Mouse (Mus musculus) gastrocnemius, adult 2 months (tissue): ENCODE data around the gene Gnat1. TPM values are rescaled to one million over a fixed set of nuclear protein-coding genes. Genes with fewer than 3 reads are reported as not detected.

Source experiments
- DNase-seq: peaks from one replicate; pipeline ENCODE4 v3.0.0; 2022
- H3K27ac ChIP-seq: fragments of 200-600 bp; 2 replicates; pipeline ENCODE4 v1.8.1; 2022; ENCODE audit warnings: mild to moderate bottlenecking
- H3K4me3 ChIP-seq: fragments of 200-600 bp; 2 replicates; pipeline ENCODE4 v1.8.1; 2022; ENCODE audit warnings: mild to moderate bottlenecking, moderate library complexity
- CTCF ChIP-seq: fragments of 200-600 bp; IDR thresholded peaks from 2 replicates; pipeline ENCODE4 v1.8.1; 2022; ENCODE audit warnings: antibody characterized with exemption, mild to moderate bottlenecking, moderate library complexity
- intact Hi-C: fragments of 180-260 bp; cut with DNase I; formaldehyde crosslinking; loops from one replicate; pipeline ENCODE4 v1.15.1; 2025
- total RNA-seq, 2 experiments: library from RNA; stranded (reverse); gene quantifications; 2 replicates each; pipeline ENCODE4 v1.2.3; 2021

Gene Gnat1
- total RNA-seq, 2 experiments from 2014 or later, result not detected

- DNase-seq, result no peak
- Histone ChIP-seq H3K27ac (no peak overlapping the region), H3K4me3 (peak overlapping the region; percentile 36)
- intact Hi-C loops, result no loop called here
- TF ChIP-seq CTCF, result no peak
These were observed 16.0 kb downstream of the Gnat1 start for GRCm38 (mm10) chr9:107663525-107663924.

- TF ChIP-seq CTCF, result no peak
- intact Hi-C loops, result no loop called here
- no peak for DNase-seq
- Histone ChIP-seq H3K4me3 (peak overlapping the region; percentile 21; the same call in 1 of the 2 replicates), H3K27ac (no peak overlapping the region; the same call in 1 of the 2 replicates)
These were observed 17.2 kb downstream of the Gnat1 start for GRCm38 (mm10) chr9:107662342-107662741.

DNA sequence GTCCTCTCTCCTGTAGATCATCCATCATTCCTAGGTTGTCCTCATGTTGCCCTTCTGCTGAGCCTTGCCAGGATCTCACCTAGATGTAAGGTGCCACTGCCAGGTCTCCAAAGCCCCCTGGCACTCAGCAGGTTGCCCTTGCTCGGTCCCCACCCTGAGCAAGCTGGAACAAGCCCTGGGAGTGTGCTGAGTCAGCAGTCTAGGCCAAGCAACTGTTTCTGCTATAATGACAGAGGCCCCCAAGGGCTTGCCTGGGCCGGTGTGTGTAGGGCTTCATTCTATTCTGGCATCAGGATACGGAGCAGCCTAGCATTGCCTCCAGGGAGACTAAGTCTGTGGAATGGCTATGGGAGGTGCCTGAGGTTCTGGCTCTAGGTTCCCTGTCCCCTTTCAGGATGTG, 18.7 kb downstream of the Gnat1 start:
- intact Hi-C loops, result no loop called here
- peak overlapping the region; percentile 12; the same call in 1 of the 2 replicates for H3K27ac ChIP-seq
- no peak for DNase-seq
- H3K4me3 ChIP-seq, result no peak overlapping the region
- no peak for TF ChIP-seq CTCF

DNA sequence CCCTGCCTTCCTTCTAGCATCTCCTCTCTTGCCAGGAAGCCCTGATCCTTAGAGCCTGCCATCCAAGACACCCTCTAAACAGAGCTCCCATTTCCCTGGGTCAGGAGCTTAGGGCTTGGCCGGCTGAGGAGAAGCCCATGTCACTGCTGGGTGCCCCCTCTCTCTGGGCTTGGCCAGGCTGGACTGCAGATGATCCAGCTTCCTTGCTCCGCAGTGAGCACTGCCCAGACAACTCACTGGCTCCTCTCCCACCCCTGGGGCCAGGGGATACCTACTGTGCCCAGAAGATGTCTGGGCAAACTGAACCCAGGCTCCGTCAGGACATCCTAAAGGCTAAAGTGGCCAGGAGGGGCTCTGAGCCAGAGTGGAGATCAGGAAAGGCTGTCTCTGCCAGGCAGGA, 19.6 kb downstream of the Gnat1 start:
- no peak for DNase-seq
- TF ChIP-seq CTCF, result no peak

GRCm38 (mm10) chr9:107659551-107659950, 20.0 kb downstream of the Gnat1 start:
- intact Hi-C loops, result no loop called here

More for the DNA sequence above, 19.6 kb downstream of the Gnat1 start:
- H3K27ac ChIP-seq, result 0 out of 2 replicates have a peak overlapping the region, but pooled peaks have one; percentile 24
- no peak overlapping the region for H3K4me3 ChIP-seq
- intact Hi-C loops, result no loop called here

GRCm38 (mm10) chr9:107658096-107658495, 21.4 kb downstream of the Gnat1 start:
- Histone ChIP-seq H3K4me3 (no peak overlapping the region), H3K27ac (no peak overlapping the region)
- TF ChIP-seq CTCF, result no peak
- no peak for DNase-seq
- intact Hi-C loops, result no loop called here

More at GRCm38 (mm10) chr9:107659551-107659950, 20.0 kb downstream of the Gnat1 start:
- no peak for TF ChIP-seq CTCF
- Histone ChIP-seq H3K27ac (0 out of 2 replicates have a peak overlapping the region, but pooled peaks have one; percentile 24), H3K4me3 (no peak overlapping the region)
- DNase-seq, result no peak

DNA sequence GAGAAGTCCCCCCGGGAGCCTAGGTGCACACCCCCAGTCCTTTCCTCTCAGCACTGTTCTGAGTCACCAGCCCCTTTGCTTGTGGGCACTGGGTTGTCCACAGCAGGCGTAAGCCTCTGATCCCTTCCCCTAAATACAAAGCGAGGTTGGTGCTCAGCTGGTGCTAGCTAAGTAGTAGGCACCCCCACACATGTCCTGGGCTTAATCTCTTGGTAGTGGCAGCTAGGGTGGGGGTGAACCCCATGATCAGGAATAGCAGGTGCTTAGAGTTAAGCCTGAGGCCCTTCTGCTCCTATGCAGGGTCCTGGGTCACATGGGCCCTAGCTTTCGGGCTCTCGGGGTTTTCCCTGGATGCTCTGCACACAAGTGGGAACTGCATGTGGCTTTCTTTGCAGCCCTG, 22.4 kb downstream of the Gnat1 start:
- H3K27ac ChIP-seq, result no peak overlapping the region
- DNase-seq, result no peak
- no peak for TF ChIP-seq CTCF
- intact Hi-C loops, result no loop called here
- H3K4me3 ChIP-seq, result no peak overlapping the region

- H3K27ac ChIP-seq, result no peak overlapping the region
These were observed 24.9 kb downstream of the Gnat1 start for GRCm38 (mm10) chr9:107654585-107654984.

DNA sequence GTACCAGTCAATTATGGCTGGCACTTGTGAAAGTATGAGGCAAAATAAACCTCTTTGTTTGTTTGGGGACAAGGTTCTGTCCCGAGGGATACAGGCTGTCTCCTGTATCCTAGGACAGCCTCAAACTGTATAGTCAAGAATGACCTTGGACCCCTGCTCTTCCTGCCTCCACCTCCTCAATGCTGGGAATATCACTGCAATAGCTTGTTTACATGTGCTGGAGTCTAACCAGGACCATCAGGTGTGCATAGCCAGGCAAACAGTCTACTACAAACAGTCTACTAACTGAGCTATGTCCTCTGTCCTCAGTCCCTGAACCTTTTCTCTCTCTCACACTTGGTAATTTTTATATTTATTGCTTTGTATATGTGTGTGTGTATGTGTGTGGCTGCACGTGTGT, 26.0 kb downstream of the Gnat1 start:
- intact Hi-C loops, result no loop called here
- DNase-seq, result no peak
- H3K27ac ChIP-seq, result no peak overlapping the region

More at GRCm38 (mm10) chr9:107654585-107654984, 24.9 kb downstream of the Gnat1 start:
- H3K4me3 ChIP-seq, result no peak overlapping the region
- intact Hi-C loops, result no loop called here
- TF ChIP-seq CTCF, result no peak
- DNase-seq, result no peak

GRCm38 (mm10) chr9:107650708-107651481, 28.6 kb downstream of the Gnat1 start:
- Histone ChIP-seq H3K27ac (no peak overlapping the region), H3K4me3 (no peak overlapping the region)
- intact Hi-C loops, result no loop called here
- peak; percentile 24 for DNase-seq
- TF ChIP-seq CTCF, result no peak

More for the DNA sequence above, 26.0 kb downstream of the Gnat1 start:
- H3K4me3 ChIP-seq, result no peak overlapping the region
- TF ChIP-seq CTCF, result no peak

DNA sequence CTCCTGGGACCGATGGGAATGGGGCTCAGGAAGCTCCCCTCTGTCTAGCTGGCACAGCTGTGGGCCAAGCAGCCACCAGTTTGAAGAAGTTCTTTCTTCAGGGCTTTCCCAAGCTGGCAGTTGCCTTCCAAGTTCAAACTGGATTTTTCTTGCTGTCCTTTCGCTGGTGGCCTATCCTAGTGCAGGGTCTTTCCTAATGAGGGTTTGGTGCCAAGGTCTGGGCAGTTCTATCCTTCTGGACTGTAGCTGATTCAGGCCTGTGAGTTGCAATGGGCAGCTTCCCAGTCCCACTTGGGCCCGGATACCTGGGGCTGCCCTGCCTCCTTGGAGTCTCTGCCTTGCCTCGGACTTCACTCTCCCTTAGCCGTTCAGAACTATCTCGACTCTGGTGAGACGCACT, 29.3 kb downstream of the Gnat1 start:
- intact Hi-C loops, result no loop called here
- H3K4me3 ChIP-seq, result no peak overlapping the region
- peak; percentile 18 for DNase-seq
- TF ChIP-seq CTCF, result no peak
- H3K27ac ChIP-seq, result no peak overlapping the region

- Histone ChIP-seq H3K4me3 (no peak overlapping the region), H3K27ac (no peak overlapping the region)
- TF ChIP-seq CTCF, result no peak
- DNase-seq, result peak; percentile 15
- intact Hi-C loops, result no loop called here
These were observed 30.7 kb downstream of the Gnat1 start for GRCm38 (mm10) chr9:107648767-107649166.

- no peak; the same call in 1 of the 2 replicates for TF ChIP-seq CTCF
- intact Hi-C loops, result no loop called here
- Histone ChIP-seq H3K27ac (no peak overlapping the region), H3K4me3 (no peak overlapping the region)
- no peak for DNase-seq
These were observed 32.5 kb downstream of the Gnat1 start for GRCm38 (mm10) chr9:107646975-107647374.
